Mouse (Mus musculus): Measurements from ENCODE around the gene Tmem266.

Tmem266 gene

GRCm38 (mm10) chr9:55468397-55468796 is 141.7 kb downstream of the Tmem266 start:
- no peak for DNase-seq

GRCm38 (mm10) chr9:55476084-55476483 is 149.4 kb downstream of the Tmem266 start:
- no peak for DNase-seq

GRCm38 (mm10) chr9:55478699-55479098 is 152.0 kb downstream of the Tmem266 start:
- no peak for DNase-seq

GRCm38 (mm10) chr9:55482116-55482515 is 155.4 kb downstream of the Tmem266 start:
- no peak for DNase-seq
